Mouse (Mus musculus) neural tube, embryonic 15.5 days (tissue): ENCODE measurements around the gene Skida1. TPM values are rescaled to one million over a fixed set of nuclear protein-coding genes. Genes with fewer than 3 reads are reported as not detected.
"Not testable (repeated sequence)": the region's sequence is repeated elsewhere in the genome, so short reads cannot be mapped to it uniquely, and the experiment has no call there.

ENCODE experiments used
- ATAC-seq: fragments of 200-750 bp; cut with Nextera tagmentation; 2 replicates; pipeline ENCODE4 v1.8.0; 2017; ENCODE audit warnings: mild to moderate bottlenecking, moderate TSS enrichment, moderate library complexity; ENCODE audit not compliant: low FRiP score
- H3K27ac ChIP-seq: fragments of 300-500 bp; sonication (generic); replicated peaks from 2 replicates; pipeline ENCODE4 v1.5.1; 2015; ENCODE audit warnings: mild to moderate bottlenecking, inconsistent platforms
- H3K27me3 ChIP-seq: fragments of 300-500 bp; sonication (generic); replicated peaks from 2 replicates; pipeline ENCODE4 v1.6.1; 2015; ENCODE audit warnings: inconsistent platforms
- H3K36me3 ChIP-seq: fragments of 300-500 bp; sonication (generic); 2 replicates; pipeline ENCODE4 v1.6.1; 2015; ENCODE audit warnings: inconsistent platforms
- H3K4me1 ChIP-seq: fragments of 300-500 bp; sonication (generic); 2 replicates; pipeline ENCODE4 v1.6.1; 2015; ENCODE audit warnings: inconsistent platforms
- H3K4me2 ChIP-seq: fragments of 300-500 bp; sonication (generic); 2 replicates; pipeline ENCODE4 v1.6.1; 2015; ENCODE audit warnings: inconsistent platforms, mild to moderate bottlenecking, moderate library complexity
- H3K4me3 ChIP-seq: fragments of 300-500 bp; sonication (generic); replicated peaks from 2 replicates; pipeline ENCODE4 v1.5.1; 2015; ENCODE audit warnings: mild to moderate bottlenecking, inconsistent platforms
- H3K9ac ChIP-seq: fragments of 300-500 bp; sonication (generic); replicated peaks from 2 replicates; pipeline ENCODE4 v1.6.1; 2015; ENCODE audit warnings: mild to moderate bottlenecking, inconsistent platforms
- H3K9me3 ChIP-seq: fragments of 300-500 bp; sonication (generic); replicated peaks from 2 replicates; pipeline ENCODE4 v1.6.1; 2016; ENCODE audit warnings: inconsistent platforms
- WGBS: fragments of 180-500 bp; shearing (Covaris S2); methylation state at CpG from one replicate; pipeline ENCODE4 v1.1.7; 2015; ENCODE audit warnings: mixed read lengths; 5-methylcytosine and 5-hydroxymethylcytosine counted together
- polyA plus RNA-seq: library from polyadenylated mRNA; unstranded; fragments of >200 nt; fragmentation: Nextera tagmentation; extraction: Ambion mirVana; gene quantifications from 2 replicates; pipeline ENCODE4 v1.2.1, GENCODE M21; 2015

Gene Skida1
- polyA plus RNA-seq, result 3.8 and 5.2 TPM in 2 replicates

- H3K9ac ChIP-seq, result peak within 1 kb of the TSS; percentile 98
- no peaks in the 10 kb centered on the region for H3K36me3 ChIP-seq
- H3K9me3 ChIP-seq, result no peaks in the 10 kb centered on the region
- peak within 1 kb of the TSS; percentile 99 for H3K27ac ChIP-seq
- peaks cover 44% of the 10 kb centered on the region for H3K4me1 ChIP-seq
- WGBS, result under 1% methylated on average over 17 of the region's 17 CpGs
- peak within 1 kb of the TSS; percentile 71 for H3K4me2 ChIP-seq
- H3K27me3 ChIP-seq, result no peaks in the 10 kb centered on the region
- H3K4me3 ChIP-seq, result peak within 1 kb of the TSS; percentile 84
- peak; percentile 53 for ATAC-seq
Observed at GRCm38 (mm10) chr2:18048453-18049075, at the start of gene Skida1. Gene Skida1, minus strand, starts transcription at chr2:18049051.

- 73% methylated on average over 2 of the region's 2 CpGs for WGBS
- H3K36me3 ChIP-seq, result peaks cover 26% of the 10 kb centered on the region
- H3K4me3 ChIP-seq, result no peak overlapping the region
- ATAC-seq, result no peak
- no peaks in the 10 kb centered on the region for H3K27me3 ChIP-seq
- H3K9ac ChIP-seq, result no peak overlapping the region
- H3K27ac ChIP-seq, result no peak overlapping the region
- H3K4me2 ChIP-seq, result no peak overlapping the region
- H3K9me3 ChIP-seq, result no peaks in the 10 kb centered on the region
- no peaks in the 10 kb centered on the region for H3K4me1 ChIP-seq
Observed at GRCm38 (mm10) chr2:18095804-18096203, 47.0 kb upstream of the Skida1 start.

- Histone ChIP-seq H3K36me3 (peaks cover 27% of the 10 kb centered on the region), H3K27ac (no peak overlapping the region), H3K27me3 (no peaks in the 10 kb centered on the region), H3K9me3 (no peaks in the 10 kb centered on the region), H3K4me2 (no peak overlapping the region), H3K9ac (no peak overlapping the region), H3K4me1 (no peaks in the 10 kb centered on the region), H3K4me3 (no peak overlapping the region)
- ATAC-seq, result no peak
Observed at GRCm38 (mm10) chr2:18094319-18094718, 45.5 kb upstream of the Skida1 start.

DNA sequence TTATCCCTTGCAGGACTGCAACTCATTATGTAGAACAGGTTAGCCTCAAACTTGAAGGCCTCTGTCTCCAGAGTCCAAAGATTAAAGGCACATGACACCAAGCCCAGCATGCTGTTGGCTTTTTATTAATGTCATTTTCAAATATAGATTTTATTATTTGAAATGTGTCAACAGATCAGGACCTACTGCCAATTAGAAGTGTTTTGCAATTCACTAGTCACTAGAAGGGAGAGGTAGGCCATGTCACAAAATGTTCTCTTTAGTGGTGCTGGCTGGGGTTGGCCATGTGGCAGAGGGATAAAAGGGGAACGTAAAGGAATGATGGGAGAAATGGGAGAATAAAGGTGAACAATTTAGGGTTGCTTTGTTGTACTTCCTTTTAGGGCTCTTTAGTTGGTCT lies 45.0 kb upstream of the Skida1 start:
- WGBS, result 94% methylated on average over 1 of the region's 1 CpGs
- ATAC-seq, result no peak
- Histone ChIP-seq H3K27ac (no peak overlapping the region), H3K36me3 (peaks cover 27% of the 10 kb centered on the region), H3K4me2 (no peak overlapping the region), H3K4me1 (no peaks in the 10 kb centered on the region), H3K4me3 (no peak overlapping the region), H3K27me3 (no peaks in the 10 kb centered on the region), H3K9me3 (no peaks in the 10 kb centered on the region), H3K9ac (no peak overlapping the region)

- not testable (repeated sequence) for H3K27ac ChIP-seq, H3K4me2 ChIP-seq, H3K9ac ChIP-seq, H3K27me3 ChIP-seq, H3K4me1 ChIP-seq, H3K4me3 ChIP-seq, H3K9me3 ChIP-seq, ATAC-seq
- 92% methylated on average over 3 of the region's 3 CpGs for WGBS
- H3K36me3 ChIP-seq, result peaks cover 48% of the 10 kb centered on the region
Observed at GRCm38 (mm10) chr2:18087695-18088094, 38.8 kb upstream of the Skida1 start.

- no peaks in the 10 kb centered on the region for H3K27me3 ChIP-seq
- H3K9me3 ChIP-seq, result no peaks in the 10 kb centered on the region
- H3K4me2 ChIP-seq, result no peak overlapping the region
- ATAC-seq, result no peak
- H3K4me3 ChIP-seq, result no peak overlapping the region
- H3K36me3 ChIP-seq, result peaks cover 32% of the 10 kb centered on the region
- WGBS, result 78% methylated on average over 2 of the region's 2 CpGs
- H3K27ac ChIP-seq, result no peak overlapping the region
- H3K9ac ChIP-seq, result no peak overlapping the region
- H3K4me1 ChIP-seq, result no peaks in the 10 kb centered on the region
Observed at GRCm38 (mm10) chr2:18080182-18080860, 31.5 kb upstream of the Skida1 start.

- Histone ChIP-seq H3K4me1 (no peaks in the 10 kb centered on the region), H3K36me3 (peaks cover 10% of the 10 kb centered on the region; the same call in 1 of the 2 replicates), H3K9me3 (no peaks in the 10 kb centered on the region), H3K27me3 (no peaks in the 10 kb centered on the region), H3K27ac (no peak overlapping the region), H3K4me3 (no peak overlapping the region), H3K9ac (no peak overlapping the region), H3K4me2 (no peak overlapping the region)
- no peak for ATAC-seq
- WGBS, result 96% methylated on average over 2 of the region's 2 CpGs
Observed at GRCm38 (mm10) chr2:18071947-18072346, 23.1 kb upstream of the Skida1 start.

- 89% methylated on average over 4 of the region's 4 CpGs for WGBS
- Histone ChIP-seq H3K9me3 (no peaks in the 10 kb centered on the region), H3K9ac (no peak overlapping the region), H3K36me3 (peaks cover 6% of the 10 kb centered on the region; the same call in 1 of the 2 replicates), H3K27ac (no peak overlapping the region), H3K27me3 (no peaks in the 10 kb centered on the region), H3K4me1 (peaks cover 13% of the 10 kb centered on the region), H3K4me3 (no peak overlapping the region), H3K4me2 (no peak overlapping the region)
- no peak for ATAC-seq
Observed at GRCm38 (mm10) chr2:18068071-18068796, 19.4 kb upstream of the Skida1 start.

GRCm38 (mm10) chr2:18066436-18066835 lies 17.6 kb upstream of the Skida1 start:
- Histone ChIP-seq H3K27ac (no peak overlapping the region), H3K27me3 (no peaks in the 10 kb centered on the region), H3K4me2 (no peak overlapping the region; the same call in 1 of the 2 replicates), H3K4me3 (no peak overlapping the region), H3K9ac (no peak overlapping the region), H3K36me3 (peaks cover 6% of the 10 kb centered on the region; the same call in 1 of the 2 replicates), H3K9me3 (no peaks in the 10 kb centered on the region), H3K4me1 (peaks cover 13% of the 10 kb centered on the region)
- no peak for ATAC-seq

- Histone ChIP-seq H3K27me3 (no peaks in the 10 kb centered on the region), H3K4me1 (peaks cover 13% of the 10 kb centered on the region), H3K27ac (peak overlapping the region; percentile 98), H3K9ac (peak overlapping the region; percentile 78), H3K36me3 (peaks cover 6% of the 10 kb centered on the region; the same call in 1 of the 2 replicates), H3K9me3 (no peaks in the 10 kb centered on the region), H3K4me3 (peak overlapping the region; percentile 66), H3K4me2 (peak overlapping the region; percentile 68)
- ATAC-seq, result peak; percentile 19; the same call in 1 of the 2 replicates
- 4% methylated on average over 6 of the region's 6 CpGs for WGBS
Observed at GRCm38 (mm10) chr2:18065708-18066030, 16.8 kb upstream of the Skida1 start.

DNA sequence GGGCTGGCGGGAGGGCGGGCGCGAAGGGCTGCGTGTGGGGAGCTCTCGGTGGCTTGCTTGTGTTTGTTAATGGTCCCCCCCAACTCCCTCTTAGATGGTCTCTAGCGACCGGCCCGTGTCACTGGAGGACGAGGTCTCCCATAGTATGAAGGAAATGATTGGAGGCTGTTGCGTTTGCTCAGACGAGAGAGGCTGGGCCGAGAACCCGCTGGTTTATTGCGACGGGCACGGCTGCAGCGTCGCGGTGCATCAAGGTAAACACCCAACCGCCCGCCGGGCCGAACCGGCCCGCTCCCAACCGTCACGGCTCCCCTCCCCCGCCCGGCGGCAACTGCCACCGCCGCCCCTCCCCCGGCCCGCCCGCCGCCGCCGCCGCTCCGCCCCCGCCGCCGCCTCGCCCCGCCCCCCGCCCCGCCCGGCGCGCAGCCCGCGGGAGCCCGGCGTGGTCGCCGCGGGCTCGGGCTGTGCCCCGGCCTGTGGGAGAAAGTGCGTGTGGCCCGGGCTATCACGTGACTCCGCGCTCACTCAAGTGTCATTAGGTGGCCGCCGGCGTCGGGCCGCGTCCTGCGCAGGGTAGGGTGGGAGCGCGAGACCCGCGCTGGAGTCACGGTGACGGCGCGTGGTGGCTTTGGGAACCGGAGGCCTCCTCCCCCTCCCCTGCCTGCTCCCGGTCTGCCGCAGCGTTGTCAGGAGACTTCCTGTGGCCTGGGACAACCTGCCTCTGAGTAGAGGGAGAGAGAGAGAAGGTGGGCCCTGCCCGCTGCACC lies 16.3 kb upstream of the Skida1 start:
- H3K9ac ChIP-seq, result peak overlapping the region; percentile 78
- under 1% methylated on average over 56 of the region's 85 CpGs for WGBS

More for the DNA sequence above, 16.3 kb upstream of the Skida1 start:
- Histone ChIP-seq H3K4me2 (peak overlapping the region; percentile 68), H3K4me3 (peak overlapping the region; percentile 66), H3K36me3 (peaks cover 6% of the 10 kb centered on the region; the same call in 1 of the 2 replicates), H3K27me3 (no peaks in the 10 kb centered on the region), H3K4me1 (peaks cover 13% of the 10 kb centered on the region), H3K27ac (peak overlapping the region; percentile 98), H3K9me3 (no peaks in the 10 kb centered on the region)
- ATAC-seq, result peak; percentile 57
